Mouse (Mus musculus): ENCODE results near the gene Myh10. TPM values are rescaled to one million over a fixed set of nuclear protein-coding genes. Genes with fewer than 3 reads are reported as not detected.
"Not testable (repeated sequence)": the region's sequence is repeated elsewhere in the genome, so short reads cannot be mapped to it uniquely, and the experiment has no call there.

The Myh10 gene
- polyA plus RNA-seq, 1 experiment from 2014 or later, result 18.5 TPM

GRCm38 (mm10) chr11:68811881-68812577, 120.7 kb downstream of the Myh10 start:
- Histone ChIP-seq H3K4me1 (replicated peaks) (no peaks in the 10 kb centered on the region), H3K27me3 (no peaks in the 10 kb centered on the region), H3K4me2 (no peak overlapping the region), H3K9ac (no peak overlapping the region), H3K36me3 (peaks cover 93% of the 10 kb centered on the region), H3K27ac (no peak overlapping the region), H3K9me3 (replicated peaks) (no peaks in the 10 kb centered on the region), H3K4me3 (replicated peaks) (no peak overlapping the region)
- DNase-seq (no peak), ATAC-seq (ENCODE audit: low read depth) (no peak)
- WGBS (ENCODE audit: insufficient replicate concordance), result 80% methylated on average over 9 of the region's 9 CpGs

- 82% methylated on average over 8 of the region's 8 CpGs for WGBS (ENCODE audit: insufficient replicate concordance)
- Histone ChIP-seq H3K27me3 (no peaks in the 10 kb centered on the region), H3K27ac (no peak overlapping the region), H3K4me1 (replicated peaks) (no peaks in the 10 kb centered on the region), H3K36me3 (peaks cover 78% of the 10 kb centered on the region), H3K4me3 (replicated peaks) (no peak overlapping the region), H3K9me3 (replicated peaks) (no peaks in the 10 kb centered on the region), H3K9ac (no peak overlapping the region), H3K4me2 (no peak overlapping the region)
- no peak for ATAC-seq (ENCODE audit: low read depth)
- DNase-seq, result no peak
These were observed 127.1 kb downstream of the Myh10 start for GRCm38 (mm10) chr11:68818416-68818815.

GRCm38 (mm10) chr11:68819226-68819805, 128.0 kb downstream of the Myh10 start:
- Histone ChIP-seq H3K36me3 (peaks cover 73% of the 10 kb centered on the region), H3K4me3 (replicated peaks) (no peak overlapping the region), H3K4me2 (no peak overlapping the region), H3K9me3 (replicated peaks) (no peaks in the 10 kb centered on the region), H3K9ac (no peak overlapping the region), H3K27ac (no peak overlapping the region), H3K27me3 (no peaks in the 10 kb centered on the region), H3K4me1 (replicated peaks) (no peaks in the 10 kb centered on the region)
- ATAC-seq (ENCODE audit: low read depth), result no peak
- WGBS (ENCODE audit: insufficient replicate concordance), result 86% methylated on average over 14 of the region's 14 CpGs
- DNase-seq, result no peak

- no peak for ATAC-seq (ENCODE audit: low read depth)
- 89% methylated on average over 15 of the region's 15 CpGs for WGBS (ENCODE audit: insufficient replicate concordance)
These were observed 131.0 kb downstream of the Myh10 start for GRCm38 (mm10) chr11:68822326-68822725.

GRCm38 (mm10) chr11:68826735-68827134, 135.4 kb downstream of the Myh10 start:
- no peak for ATAC-seq (ENCODE audit: low read depth)
- peaks cover 6% of the 10 kb centered on the region; the same call in 1 of the 2 replicates for H3K4me1 ChIP-seq (replicated peaks)
- no peak overlapping the region for H3K9ac ChIP-seq
- H3K27ac ChIP-seq, result no peak overlapping the region
- no peak for DNase-seq
- H3K27me3 ChIP-seq, result no peaks in the 10 kb centered on the region
- 51% methylated on average over 3 of the region's 3 CpGs for WGBS (ENCODE audit: insufficient replicate concordance)
- no peaks in the 10 kb centered on the region for H3K9me3 ChIP-seq (replicated peaks)
- peaks cover 77% of the 10 kb centered on the region for H3K36me3 ChIP-seq
- no peak overlapping the region for H3K4me2 ChIP-seq
- no peak overlapping the region for H3K4me3 ChIP-seq (replicated peaks)

More at GRCm38 (mm10) chr11:68822326-68822725, 131.0 kb downstream of the Myh10 start:
- Histone ChIP-seq H3K9ac (no peak overlapping the region), H3K9me3 (replicated peaks) (no peaks in the 10 kb centered on the region), H3K36me3 (peaks cover 71% of the 10 kb centered on the region), H3K27ac (no peak overlapping the region), H3K4me1 (replicated peaks) (peaks cover 3% of the 10 kb centered on the region; the same call in 1 of the 2 replicates), H3K4me3 (replicated peaks) (no peak overlapping the region), H3K27me3 (no peaks in the 10 kb centered on the region), H3K4me2 (no peak overlapping the region)
- DNase-seq, result no peak

- not testable (repeated sequence) for H3K9ac ChIP-seq; H3K4me3 ChIP-seq (replicated peaks); H3K27me3 ChIP-seq; H3K27ac ChIP-seq; DNase-seq; ATAC-seq (ENCODE audit: low read depth); H3K9me3 ChIP-seq (replicated peaks); H3K4me2 ChIP-seq
- 59% methylated on average over 5 of the region's 5 CpGs for WGBS (ENCODE audit: insufficient replicate concordance)
- peaks cover 20% of the 10 kb centered on the region for H3K4me1 ChIP-seq (replicated peaks)
- H3K36me3 ChIP-seq, result peaks cover 90% of the 10 kb centered on the region
These were observed 140.2 kb downstream of the Myh10 start for GRCm38 (mm10) chr11:68831580-68831979.

- Histone ChIP-seq H3K9me3 (replicated peaks) (no peaks in the 10 kb centered on the region), H3K4me2 (no peak overlapping the region), H3K27me3 (no peaks in the 10 kb centered on the region), H3K27ac (no peak overlapping the region), H3K36me3 (peaks cover 88% of the 10 kb centered on the region), H3K4me1 (replicated peaks) (peaks cover 16% of the 10 kb centered on the region), H3K9ac (no peak overlapping the region), H3K4me3 (replicated peaks) (no peak overlapping the region)
- 45% methylated on average over 4 of the region's 4 CpGs for WGBS (ENCODE audit: insufficient replicate concordance)
- DNase-seq (no peak), ATAC-seq (ENCODE audit: low read depth) (no peak)
These were observed 141.4 kb downstream of the Myh10 start for GRCm38 (mm10) chr11:68832793-68833192.

GRCm38 (mm10) chr11:68833593-68833992, 142.2 kb downstream of the Myh10 start:
- Histone ChIP-seq H3K4me1 (replicated peaks) (peaks cover 16% of the 10 kb centered on the region), H3K27me3 (no peaks in the 10 kb centered on the region), H3K4me2 (no peak overlapping the region), H3K27ac (no peak overlapping the region), H3K9me3 (replicated peaks) (no peaks in the 10 kb centered on the region), H3K4me3 (replicated peaks) (no peak overlapping the region), H3K9ac (no peak overlapping the region), H3K36me3 (peaks cover 85% of the 10 kb centered on the region)
- DNase-seq (no peak), ATAC-seq (ENCODE audit: low read depth) (no peak)

- no peak overlapping the region for H3K4me2 ChIP-seq
- H3K27me3 ChIP-seq, result no peaks in the 10 kb centered on the region
- peaks cover 16% of the 10 kb centered on the region for H3K4me1 ChIP-seq (replicated peaks)
- ATAC-seq (ENCODE audit: low read depth) (no peak), DNase-seq (no peak)
- no peak overlapping the region for H3K4me3 ChIP-seq (replicated peaks)
- no peak overlapping the region for H3K27ac ChIP-seq
- no peak overlapping the region for H3K9ac ChIP-seq
- peaks cover 85% of the 10 kb centered on the region for H3K36me3 ChIP-seq
- H3K9me3 ChIP-seq (replicated peaks), result no peaks in the 10 kb centered on the region
- WGBS (ENCODE audit: insufficient replicate concordance), result 85% methylated on average over 3 of the region's 3 CpGs
These were observed 143.7 kb downstream of the Myh10 start for GRCm38 (mm10) chr11:68835034-68835433.

GRCm38 (mm10) chr11:68839606-68840005, 148.2 kb downstream of the Myh10 start:
- peak; percentile 51; the same call in 1 of the 2 replicates for ATAC-seq (ENCODE audit: low read depth)
- Histone ChIP-seq H3K36me3 (peaks cover 74% of the 10 kb centered on the region), H3K9ac (no peak overlapping the region), H3K27ac (no peak overlapping the region), H3K4me3 (replicated peaks) (no peak overlapping the region), H3K4me2 (no peak overlapping the region), H3K4me1 (replicated peaks) (no peaks in the 10 kb centered on the region), H3K9me3 (replicated peaks) (no peaks in the 10 kb centered on the region), H3K27me3 (no peaks in the 10 kb centered on the region)
- WGBS (ENCODE audit: insufficient replicate concordance), result 83% methylated on average over 5 of the region's 5 CpGs
- no peak for DNase-seq

GRCm38 (mm10) chr11:68850862-68851261, 159.5 kb downstream of the Myh10 start:
- peak overlapping the region; percentile 37 for H3K9ac ChIP-seq
- H3K4me1 ChIP-seq (replicated peaks), result peaks cover 67% of the 10 kb centered on the region
- no peaks in the 10 kb centered on the region for H3K9me3 ChIP-seq (replicated peaks)
- peak overlapping the region; percentile 11; the same call in 1 of the 2 replicates for H3K27ac ChIP-seq
- peak overlapping the region; percentile 44 for H3K4me2 ChIP-seq
- peak overlapping the region; percentile 95 for H3K4me3 ChIP-seq (replicated peaks)
- 78% methylated on average over 7 of the region's 7 CpGs for whole genome bisulfite sequencing (ENCODE audit: insufficient replicate concordance)
- DNase-seq, result no peak
- 0 out of 2 replicates have a peak, but pooled peaks cover 3% of the 10 kb centered on the region for H3K36me3 ChIP-seq
- ATAC-seq (ENCODE audit: low read depth), result no peak
- H3K27me3 ChIP-seq, result no peaks in the 10 kb centered on the region
